Mouse (Mus musculus): ENCODE measurements around the gene Vav3.
"Not testable (repeated sequence)": the region's sequence is repeated elsewhere in the genome, so short reads cannot be mapped to it uniquely, and the experiment has no call there.

The Vav3 gene

DNA sequence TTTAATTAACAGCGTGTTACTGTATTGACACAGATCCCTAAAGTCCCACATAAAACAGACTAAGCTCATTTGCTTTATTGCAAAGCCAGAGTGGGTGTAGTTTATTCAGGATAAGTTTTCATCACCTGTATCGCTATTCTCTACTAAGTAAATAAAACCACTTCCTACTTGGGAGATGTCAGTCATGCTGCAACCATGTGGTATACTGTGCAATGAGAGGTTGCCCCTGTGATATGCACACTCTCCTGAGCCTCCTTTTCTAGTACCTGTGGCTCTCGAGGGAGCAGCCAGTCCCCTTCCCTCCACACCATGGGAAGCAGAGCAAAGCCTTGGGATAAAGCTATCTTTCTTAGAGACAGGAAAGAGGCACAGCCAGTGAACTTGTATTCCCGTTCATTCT, 106.5 kb downstream of the Vav3 start:
- no peak for DNase-seq

DNA sequence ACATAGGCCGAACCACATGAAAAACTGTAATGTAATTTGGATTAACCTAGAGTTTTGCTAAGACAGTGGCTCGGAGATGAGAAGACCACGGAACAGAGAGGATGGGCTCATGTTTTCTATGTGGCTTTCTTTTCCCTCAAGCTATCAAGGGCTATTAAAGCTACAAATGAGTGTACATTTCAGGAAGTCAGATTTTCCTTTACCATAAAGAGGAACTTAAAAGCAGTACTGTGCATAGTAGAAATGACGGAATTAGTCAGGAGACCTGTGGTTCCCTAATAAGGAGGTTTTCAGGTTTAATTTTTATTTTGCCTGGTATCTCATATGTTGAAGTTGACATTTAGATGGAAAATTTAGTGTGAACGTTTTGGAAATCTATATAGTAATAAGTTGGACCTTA, 107.8 kb downstream of the Vav3 start:
- DNase-seq, result not testable (repeated sequence)

DNA sequence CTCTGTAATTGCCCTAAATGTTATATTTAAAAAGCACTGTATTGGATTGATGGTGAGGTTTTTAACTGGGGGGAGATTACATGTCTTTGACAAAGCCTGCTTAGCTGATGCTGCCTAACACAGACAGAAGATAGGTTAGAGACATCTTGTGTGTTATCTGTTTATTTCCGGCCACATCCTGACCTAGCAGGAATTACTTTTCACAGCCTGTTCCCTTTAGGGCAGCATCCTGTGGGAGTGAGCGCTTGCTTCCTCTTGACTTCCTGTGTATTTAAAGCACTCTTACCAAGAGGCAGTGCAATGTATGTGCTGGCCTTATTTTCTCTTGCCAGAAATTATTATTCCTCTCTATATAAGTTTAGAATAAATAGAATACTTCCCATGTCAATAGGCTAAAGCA, 111.5 kb downstream of the Vav3 start:
- DNase-seq, result no peak

DNA sequence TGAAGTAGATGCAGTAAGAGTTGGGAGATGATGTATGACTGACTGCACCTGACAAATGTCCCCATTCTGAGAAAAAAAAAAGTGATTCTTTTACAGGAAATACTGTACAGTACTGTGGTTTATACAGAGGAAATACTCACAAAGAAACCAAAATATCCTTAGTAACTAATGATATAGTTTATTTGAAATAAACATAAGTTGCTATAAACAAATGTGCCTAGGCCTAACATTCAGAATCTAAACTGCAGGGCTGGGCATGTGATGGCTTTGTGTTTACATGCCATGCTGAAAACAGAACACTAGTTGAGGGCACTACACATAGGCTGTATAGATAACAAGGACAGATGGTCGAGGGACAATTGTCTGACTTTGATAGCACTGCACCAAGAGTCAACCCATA, 114.2 kb downstream of the Vav3 start:
- no peak for DNase-seq

- no peak for DNase-seq
Measured at GRCm38 (mm10) chr3:109456340-109456739, 115.9 kb downstream of the Vav3 start.

DNA sequence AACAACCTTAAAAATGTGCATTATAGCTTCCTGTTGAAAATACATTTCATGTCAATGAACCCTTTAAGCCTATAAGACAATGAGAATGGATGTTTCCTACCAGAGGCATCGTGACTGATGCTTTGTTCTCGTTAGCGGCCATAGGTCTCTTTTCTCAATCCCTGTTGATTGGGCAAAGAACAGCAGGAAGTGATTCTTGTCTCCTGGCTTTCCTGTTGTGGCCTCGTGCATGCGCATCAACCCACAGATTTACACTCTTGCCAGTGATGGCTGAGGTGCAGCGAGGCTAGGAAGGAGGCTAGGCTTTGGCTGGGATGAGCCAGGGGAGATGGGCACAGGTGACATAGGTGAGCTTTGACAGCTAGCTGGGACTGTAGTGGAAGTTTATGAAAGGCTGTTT, 123.2 kb downstream of the Vav3 start:
- DNase-seq, result no peak

DNA sequence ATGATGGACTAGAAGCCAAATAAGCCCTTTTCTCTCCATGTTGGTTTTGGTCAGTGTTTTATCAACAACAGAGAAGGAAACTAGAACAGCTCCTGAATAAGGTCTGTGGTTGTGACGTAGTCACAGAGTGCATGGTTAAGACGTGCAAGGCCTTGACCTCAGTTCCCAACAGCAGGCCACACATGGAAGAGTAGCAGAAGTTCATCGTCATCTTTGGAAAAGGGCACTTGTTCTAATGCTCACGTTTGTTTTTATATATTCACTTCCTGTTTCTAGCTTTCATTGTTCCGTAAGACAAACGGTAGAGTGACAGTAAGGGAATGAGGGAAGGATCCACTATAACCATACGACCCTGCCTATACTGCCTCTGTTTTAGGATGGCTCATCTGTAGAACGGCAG, 124.1 kb downstream of the Vav3 start:
- no peak for DNase-seq

DNA sequence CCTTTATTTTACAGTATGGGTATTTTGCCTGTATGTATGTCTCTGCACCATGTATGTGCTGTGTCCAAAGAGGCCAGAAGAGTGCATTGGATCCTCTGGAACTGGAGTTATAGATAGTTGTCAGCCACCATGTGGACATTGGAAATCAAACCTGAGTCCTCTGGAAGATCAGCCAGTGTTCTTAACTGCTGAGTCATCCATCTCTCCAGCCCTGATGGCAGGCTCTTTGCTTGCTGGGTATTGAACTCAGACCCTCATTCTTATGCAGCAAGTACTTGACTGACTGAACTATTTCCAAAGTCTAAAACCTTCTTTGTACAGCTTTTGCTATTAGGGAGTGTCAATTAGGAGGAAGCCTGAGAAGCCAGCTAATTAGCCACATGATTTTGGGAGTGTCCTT, 126.1 kb downstream of the Vav3 start:
- no peak for DNase-seq

DNA sequence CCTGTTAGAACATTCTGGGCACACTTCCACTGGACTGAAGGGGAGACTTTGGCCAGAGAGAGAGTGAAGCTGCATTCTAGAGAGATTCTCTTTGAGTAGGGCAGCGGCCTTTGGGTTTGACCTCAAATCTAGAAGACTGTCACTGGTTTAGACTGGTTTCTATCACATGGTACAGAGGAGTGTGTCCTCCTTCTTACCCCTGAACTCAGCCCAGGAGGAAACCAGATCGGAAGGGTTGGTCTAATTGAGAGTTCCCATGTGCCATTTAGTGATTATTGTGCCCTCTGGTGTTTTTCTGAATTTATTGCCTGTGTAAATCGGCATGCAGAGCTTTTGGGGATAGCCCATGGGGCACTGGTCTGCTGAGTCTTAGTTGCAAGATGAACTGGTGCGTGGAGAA, 126.8 kb downstream of the Vav3 start:
- DNase-seq, result no peak

GRCm38 (mm10) chr3:109469465-109469864, 129.0 kb downstream of the Vav3 start:
- DNase-seq, result peak; percentile 43

DNA sequence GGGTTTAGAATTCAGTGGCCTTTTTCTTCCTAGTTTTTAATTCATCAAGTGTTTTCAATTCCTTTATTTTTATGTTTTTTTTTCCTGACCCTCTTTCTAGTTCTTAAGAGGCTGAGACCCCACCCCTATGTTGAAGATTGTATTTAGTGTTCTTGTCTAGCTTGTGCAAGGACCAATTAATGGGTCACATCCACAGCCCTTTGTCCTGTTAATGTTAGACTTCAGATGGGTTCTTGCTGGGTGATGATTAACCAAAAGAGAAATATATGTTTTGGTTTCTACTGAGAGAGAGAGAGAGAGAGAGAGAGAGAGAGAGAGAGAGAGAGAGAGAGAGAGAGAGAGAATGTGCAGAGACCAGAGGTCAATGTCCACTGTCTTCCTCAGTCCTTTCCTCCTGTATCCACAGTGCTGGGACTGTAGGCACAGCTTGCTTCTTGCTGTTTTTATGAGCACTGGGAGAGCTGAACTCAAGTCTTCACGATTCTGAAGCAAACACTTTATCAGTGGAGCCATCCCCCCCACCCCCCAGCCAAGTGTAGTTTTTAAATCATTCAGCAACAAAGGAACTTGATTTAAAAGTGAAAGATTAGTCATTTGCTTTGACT, 130.3 kb downstream of the Vav3 start:
- no peak for DNase-seq

- DNase-seq, result no peak
Measured at GRCm38 (mm10) chr3:109476521-109476920, 136.1 kb downstream of the Vav3 start.

GRCm38 (mm10) chr3:109478297-109478696, 137.8 kb downstream of the Vav3 start:
- no peak for DNase-seq

DNA sequence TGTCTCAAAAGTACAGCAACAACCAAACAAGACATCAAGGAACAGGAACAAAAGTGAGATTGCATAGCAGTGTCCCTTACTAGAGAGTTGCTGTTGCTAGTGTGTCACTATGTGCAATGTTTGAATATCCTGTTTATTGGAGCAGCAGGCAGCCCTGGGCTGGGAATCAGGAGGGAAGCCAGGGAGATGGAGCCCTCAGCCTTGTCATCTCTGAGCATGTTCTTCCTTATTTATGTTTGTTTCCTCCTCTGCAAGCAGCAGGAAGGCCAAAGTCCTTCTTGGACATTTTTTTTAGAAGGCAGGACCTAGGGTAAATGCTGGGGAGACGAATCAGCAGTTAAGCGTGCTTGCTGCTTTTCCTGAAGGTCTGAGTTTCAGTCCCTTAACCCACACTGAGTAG, 140.2 kb downstream of the Vav3 start:
- no peak for DNase-seq

GRCm38 (mm10) chr3:109486786-109487185, 146.3 kb downstream of the Vav3 start:
- no peak for DNase-seq

DNA sequence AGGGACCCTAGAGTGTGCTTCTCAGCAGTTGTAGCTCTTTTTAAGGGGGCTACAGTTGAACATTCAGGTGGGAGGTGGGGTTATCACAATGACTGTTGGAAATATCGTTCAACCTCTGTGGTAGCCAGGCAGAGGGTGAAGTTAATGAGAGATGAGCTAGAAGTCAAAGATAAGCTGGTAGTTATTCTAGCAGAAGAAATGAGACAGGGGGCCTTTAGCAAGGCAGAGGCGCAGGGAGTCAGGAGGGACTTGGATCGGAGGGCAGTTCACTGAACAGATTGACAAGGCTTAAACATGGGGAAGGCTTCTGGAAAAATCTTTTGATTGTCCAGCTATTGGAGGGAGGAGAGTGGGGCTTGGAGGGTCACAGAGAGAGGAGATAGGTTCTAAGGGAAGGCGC, 147.4 kb downstream of the Vav3 start:
- no peak for DNase-seq

DNA sequence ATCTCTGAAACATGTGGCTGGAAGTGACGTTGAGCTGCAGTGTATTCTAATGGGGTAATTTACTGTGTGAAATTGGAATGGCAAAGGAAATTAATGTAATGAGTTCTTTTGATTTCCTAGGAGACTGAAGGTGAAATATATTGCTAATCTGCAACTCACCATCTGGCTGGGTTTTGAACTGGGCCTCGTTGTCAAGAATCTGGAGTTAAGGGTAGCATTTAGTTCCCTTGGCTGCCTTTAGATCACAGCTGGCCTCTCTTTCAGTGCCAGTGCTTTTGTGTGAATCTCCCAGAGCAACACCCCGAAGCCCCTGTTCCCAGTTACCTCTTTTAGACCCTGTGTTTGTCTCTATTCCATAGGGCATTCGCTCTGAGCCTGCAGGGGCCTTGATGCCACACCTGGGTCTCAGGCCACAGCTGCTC, 148.3 kb downstream of the Vav3 start:
- DNase-seq, result no peak

GRCm38 (mm10) chr3:109490561-109491296, 150.3 kb downstream of the Vav3 start:
- DNase-seq, result no peak

DNA sequence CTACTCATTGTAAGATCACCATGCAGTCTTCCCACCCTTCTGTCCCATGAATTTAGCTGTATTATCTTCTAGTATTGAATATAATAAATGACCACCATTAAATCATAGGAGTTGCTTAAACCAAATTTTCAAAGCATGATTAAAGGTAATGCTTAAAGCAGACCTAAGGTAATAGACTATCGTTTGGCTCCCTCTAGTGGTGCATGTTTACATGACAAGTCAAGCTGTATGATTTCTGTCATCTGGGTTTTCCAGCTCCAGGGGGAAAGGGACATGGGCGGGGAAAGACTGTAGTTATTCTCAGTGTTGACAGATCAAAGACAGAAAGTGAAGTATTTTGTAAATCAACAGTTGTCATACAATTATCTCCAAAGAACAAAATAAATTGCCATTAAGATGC, 151.1 kb downstream of the Vav3 start:
- DNase-seq, result peak; percentile 61

DNA sequence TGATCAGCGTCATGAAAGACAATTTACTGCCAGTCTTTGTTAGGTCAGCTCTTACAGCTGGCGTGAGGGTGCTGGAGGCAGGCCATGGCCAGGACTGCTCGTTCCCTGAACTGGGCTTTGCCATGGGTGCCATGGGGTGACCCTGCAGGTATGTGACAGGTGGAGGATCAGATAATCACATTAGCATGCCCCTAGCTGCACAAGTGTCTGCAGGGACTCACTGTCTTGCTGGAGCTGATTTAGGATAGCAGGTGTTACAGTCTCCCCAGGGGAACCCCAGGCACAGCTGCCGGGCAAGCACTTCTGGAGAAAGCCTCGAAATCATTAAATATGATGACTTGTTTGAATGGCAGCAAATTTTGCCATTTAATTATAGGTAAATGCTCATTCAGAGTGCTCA, 156.0 kb downstream of the Vav3 start:
- no peak for DNase-seq

- DNase-seq, result no peak
Measured at GRCm38 (mm10) chr3:109497074-109497473, 156.6 kb downstream of the Vav3 start.

DNA sequence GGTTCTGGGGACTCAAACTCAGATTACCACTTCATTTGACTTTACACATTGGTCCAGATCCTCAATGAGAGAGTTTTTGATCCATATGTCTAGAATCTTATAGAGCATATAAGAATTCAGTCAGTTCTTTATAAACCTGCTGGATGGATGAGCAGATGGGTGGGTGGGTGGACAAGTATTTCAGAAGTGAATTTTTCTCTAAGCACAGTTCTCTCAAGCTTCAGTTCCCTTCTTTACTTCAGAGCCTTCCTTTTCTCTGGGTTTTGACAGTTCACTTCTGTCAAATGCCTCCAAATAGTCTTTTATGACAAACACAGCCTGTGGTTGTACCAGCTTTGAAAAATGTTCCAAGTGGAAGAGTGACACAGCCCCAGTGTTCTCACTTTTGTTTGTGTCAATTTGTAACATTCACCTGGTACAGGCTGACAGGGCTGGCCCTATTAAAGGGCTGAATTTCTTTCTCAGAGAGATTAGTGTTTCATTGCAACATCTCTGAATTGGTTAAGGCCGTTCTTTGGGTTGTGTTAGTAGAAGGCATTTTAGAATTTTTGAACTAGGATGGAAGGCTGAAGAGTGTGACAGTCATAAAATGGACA, 159.5 kb downstream of the Vav3 start:
- DNase-seq, result peak; percentile 29

DNA sequence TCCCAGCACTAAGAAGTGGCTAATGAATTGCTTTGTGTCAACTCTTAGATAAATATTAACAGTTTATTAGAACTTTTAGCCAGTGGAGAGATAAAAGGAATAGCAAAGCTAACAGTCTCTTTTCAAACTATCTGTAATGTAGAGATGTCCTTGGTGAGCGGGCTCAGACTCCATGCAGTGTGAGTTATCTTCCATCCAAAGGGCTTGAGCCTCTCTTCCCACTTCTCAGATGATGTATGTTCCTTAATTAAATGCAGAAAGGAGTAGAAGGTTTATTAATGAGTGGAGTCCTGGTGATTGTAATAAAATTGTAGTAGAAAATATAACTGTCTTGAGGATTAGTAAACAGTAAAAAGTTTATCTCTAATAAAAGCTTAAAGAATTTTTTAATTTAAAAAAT, 169.3 kb downstream of the Vav3 start:
- no peak for DNase-seq

DNA sequence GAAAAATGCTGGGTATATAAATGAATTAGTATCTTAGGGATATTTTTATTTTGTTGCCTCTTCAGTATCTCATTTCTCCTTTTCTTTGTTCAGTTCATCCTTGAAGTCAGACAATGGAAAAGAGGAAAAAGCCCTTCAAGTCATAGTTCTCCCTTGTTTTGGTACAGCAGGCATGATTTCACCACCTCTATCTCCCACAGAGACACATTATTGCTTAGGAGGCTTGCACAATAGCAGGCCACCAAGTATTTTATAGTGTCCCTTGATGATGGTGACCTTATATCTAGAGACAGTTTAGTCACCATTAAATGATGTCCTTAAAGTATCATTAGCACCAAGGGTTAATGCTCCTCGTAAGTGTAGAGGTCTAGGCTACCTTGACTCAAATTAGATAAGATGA, 171.4 kb downstream of the Vav3 start:
- no peak for DNase-seq

GRCm38 (mm10) chr3:109515479-109515878, 175.0 kb downstream of the Vav3 start:
- no peak for DNase-seq
